Mouse (Mus musculus): Measurements from ENCODE around the gene Myadm. TPM values are rescaled to one million over a fixed set of nuclear protein-coding genes. Genes with fewer than 3 reads are reported as not detected.

Gene Myadm
- total and polyA plus RNA-seq, 3 experiments: 0.62 to 7.4 TPM; not detected in 1

DNA sequence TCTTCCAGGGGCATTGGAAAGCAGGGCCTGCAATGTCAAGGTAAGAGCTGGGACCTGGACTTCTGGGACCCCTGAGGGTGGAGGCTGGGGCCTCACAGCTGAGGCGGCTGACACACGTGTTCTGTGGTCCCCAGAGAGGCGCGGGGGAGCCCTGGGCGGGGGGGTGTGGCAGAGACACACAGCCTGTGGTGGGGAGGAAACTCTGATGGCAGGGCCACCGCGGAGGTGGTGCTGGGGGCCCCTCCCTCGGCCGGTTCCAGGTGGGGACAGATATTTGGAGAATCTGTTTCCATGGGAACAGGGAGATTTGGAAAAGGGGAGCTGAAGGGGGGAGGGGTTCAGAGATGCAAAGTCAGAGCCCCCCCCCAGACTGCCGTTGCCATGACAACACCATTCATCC lies 15.4 kb downstream of the Myadm start:
- H3K9ac ChIP-seq (ENCODE audit: control insufficient read depth, low read depth, low read length, poor library complexity, severe bottlenecking): no peak overlapping the region
- H3K79me2 ChIP-seq (ENCODE audit: control insufficient read depth, insufficient read depth, low read length, poor library complexity): no peaks in the 10 kb centered on the region
- no peaks in the 10 kb centered on the region for H3K36me3 ChIP-seq (ENCODE audit: control insufficient read depth in 1 of 2, insufficient read depth in 2 of 2, low read length in 2 of 2)
- H3K27me3 ChIP-seq (ENCODE audit: control insufficient read depth in 1 of 2, insufficient read depth in 2 of 2, low read length in 2 of 2): peaks cover 0 to 2% of the 10 kb centered on the region in 2 experiments; a peak in 2 of 4 replicates
- no peaks in the 10 kb centered on the region for H3K9me3 ChIP-seq (replicated peaks; ENCODE audit: insufficient read depth, low read length)
- H3K4me3 ChIP-seq (ENCODE audit: control insufficient read depth in 1 of 2, insufficient read depth in 1 of 2, low read depth in 2 of 2, low read length in 2 of 2): no peak overlapping the region
- no peak for DNase-seq (ENCODE audit: low read depth, low spot score)
- no peak for TF ChIP-seq TBP (IDR thresholded peaks at IDR 0.05; ENCODE audit: low read depth, low read length)
- no peak for TF ChIP-seq KAT2A (conservative IDR thresholded peaks at IDR 0.05; ENCODE audit: low read depth, low read length)
- no peak for TF ChIP-seq SMC3 (IDR thresholded peaks at IDR 0.05; ENCODE audit: low read depth, low read length)
- TF ChIP-seq ZKSCAN1 (IDR thresholded peaks at IDR 0.05; ENCODE audit: low read depth, low read length): no peak
- H3K27ac ChIP-seq (ENCODE audit: control insufficient read depth, low read depth, low read length): no peak overlapping the region
- H3K4me1 ChIP-seq (ENCODE audit: control insufficient read depth in 1 of 2, insufficient read depth in 2 of 2, low read length in 2 of 2): no peaks in the 10 kb centered on the region

DNA sequence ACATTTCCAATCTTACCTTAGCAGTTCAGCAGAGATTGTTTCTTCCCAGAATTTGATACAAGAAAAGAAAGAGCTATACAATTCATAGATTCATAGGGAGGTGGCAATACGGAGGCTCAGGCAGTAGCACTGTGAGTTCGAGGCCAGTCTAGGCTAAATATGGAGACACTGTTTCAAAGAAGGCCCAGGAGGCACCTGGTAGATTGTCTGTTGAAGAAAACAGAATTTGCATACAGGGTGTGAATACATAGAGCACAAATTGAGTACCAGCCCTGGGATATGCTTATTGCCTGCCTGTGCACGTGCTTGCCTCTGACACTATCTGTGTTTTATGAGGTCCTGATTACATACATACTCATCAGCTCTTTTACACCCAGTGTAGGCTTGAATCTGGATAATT lies 17.5 kb downstream of the Myadm start:
- no peak overlapping the region for H3K27ac ChIP-seq (ENCODE audit: control insufficient read depth, low read depth, low read length)
- peaks cover 0 to 2% of the 10 kb centered on the region in 2 experiments; a peak in 2 of 4 replicates for H3K27me3 ChIP-seq (ENCODE audit: control insufficient read depth in 1 of 2, insufficient read depth in 2 of 2, low read length in 2 of 2)
- TF ChIP-seq NELFE (IDR thresholded peaks at IDR 0.05; ENCODE audit: low read depth, low read length): no peak
- TF ChIP-seq SIN3A (IDR thresholded peaks at IDR 0.05; ENCODE audit: low read length): no peak
- TF ChIP-seq POLR2AphosphoS2 (IDR thresholded peaks at IDR 0.05; ENCODE audit: low read length): no peak
- TF ChIP-seq SMC3 (IDR thresholded peaks at IDR 0.05; ENCODE audit: low read depth, low read length): no peak
- no peak for TF ChIP-seq JUND (IDR thresholded peaks at IDR 0.05; ENCODE audit: low read depth, low read length)
- no peak for TF ChIP-seq E2F4 (IDR thresholded peaks at IDR 0.05; ENCODE audit: borderline replicate concordance, low read depth, low read length)
- no peak for TF ChIP-seq CTCF (IDR thresholded peaks at IDR 0.05 in 2 of 3, conservative IDR thresholded peaks at IDR 0.05 in 1 of 3; ENCODE audit: control insufficient read depth in 1 of 3, insufficient read depth in 1 of 3, low read depth in 2 of 3, low read length in 3 of 3, poor library complexity in 1 of 3, severe bottlenecking in 1 of 3)
- no peak for TF ChIP-seq BHLHE40 (IDR thresholded peaks at IDR 0.05; ENCODE audit: borderline replicate concordance, low read depth, low read length)
- no peak for TF ChIP-seq GABPA (IDR thresholded peaks at IDR 0.05; ENCODE audit: low read depth, low read length)
- no peak for TF ChIP-seq ZC3H11A (IDR thresholded peaks at IDR 0.05; ENCODE audit: low read depth, low read length)
- no peak for TF ChIP-seq MYC (IDR thresholded peaks at IDR 0.05; ENCODE audit: low read depth, low read length)
- no peak for TF ChIP-seq ZKSCAN1 (IDR thresholded peaks at IDR 0.05; ENCODE audit: low read depth, low read length)
- TF ChIP-seq RAD21 (IDR thresholded peaks at IDR 0.05; ENCODE audit: low read depth, low read length): no peak
- TF ChIP-seq EP300 (IDR thresholded peaks at IDR 0.05; ENCODE audit: low read depth in 1 of 2, low read length in 2 of 2): no peak
- no peak for TF ChIP-seq ZNF384 (IDR thresholded peaks at IDR 0.05; ENCODE audit: low read depth, low read length)
- TF ChIP-seq MAX (IDR thresholded peaks at IDR 0.05; ENCODE audit: low read length): no peak
- TF ChIP-seq ZMIZ1 (IDR thresholded peaks at IDR 0.05; ENCODE audit: low read depth, low read length): no peak
- no peak for TF ChIP-seq POLR2AphosphoS5 (IDR thresholded peaks at IDR 0.05; ENCODE audit: borderline replicate concordance, low read depth, low read length)
- H3K79me2 ChIP-seq (ENCODE audit: control insufficient read depth, insufficient read depth, low read length, poor library complexity): no peaks in the 10 kb centered on the region
- no peaks in the 10 kb centered on the region for H3K9me3 ChIP-seq (replicated peaks; ENCODE audit: insufficient read depth, low read length)
- H3K36me3 ChIP-seq (ENCODE audit: control insufficient read depth in 1 of 2, insufficient read depth in 2 of 2, low read length in 2 of 2): no peaks in the 10 kb centered on the region
- no peaks in the 10 kb centered on the region for H3K4me1 ChIP-seq (ENCODE audit: control insufficient read depth in 1 of 2, insufficient read depth in 2 of 2, low read length in 2 of 2)
- no peak overlapping the region for H3K9ac ChIP-seq (ENCODE audit: control insufficient read depth, low read depth, low read length, poor library complexity, severe bottlenecking)
- no peak overlapping the region for H3K4me3 ChIP-seq (ENCODE audit: control insufficient read depth in 1 of 2, insufficient read depth in 1 of 2, low read depth in 2 of 2, low read length in 2 of 2)
- no peak for DNase-seq (ENCODE audit: low read depth, low spot score)
